Mouse (Mus musculus) intestine, embryonic 14.5 days (tissue): Measurements from ENCODE around the gene Slc8b1. TPM values are rescaled to one million over a fixed set of nuclear protein-coding genes. Genes with fewer than 3 reads are reported as not detected.

Experiments
- ATAC-seq: fragments of 200-750 bp; cut with Nextera tagmentation; replicated peaks from 2 replicates; pipeline ENCODE4 v1.8.0; 2017; ENCODE audit warnings: low read depth, moderate number of reproducible peaks, moderate TSS enrichment, moderate library complexity; ENCODE audit not compliant: low FRiP score, low TSS enrichment
- DNase-seq: peaks from one replicate; pipeline ENCODE4 v3.0.0-alpha.2; 2018; ENCODE audit warnings: low spot score
- H3K27ac ChIP-seq: fragments of 300-500 bp; sonication (generic); 2 replicates; pipeline ENCODE4 v1.5.1; 2014; ENCODE audit warnings: low read depth, mild to moderate bottlenecking, control low read depth
- H3K27me3 ChIP-seq: fragments of 300-500 bp; sonication (generic); replicated peaks from 2 replicates; pipeline ENCODE4 v1.6.1; 2014; ENCODE audit warnings: low read length, control low read depth; ENCODE audit not compliant: control insufficient read depth, insufficient read depth
- H3K36me3 ChIP-seq: fragments of 300-500 bp; sonication (generic); 2 replicates; pipeline ENCODE4 v1.6.1; 2014; ENCODE audit warnings: low read length, control low read depth; ENCODE audit not compliant: control insufficient read depth, insufficient read depth
- H3K4me1 ChIP-seq: fragments of 300-500 bp; sonication (generic); replicated peaks from 2 replicates; pipeline ENCODE4 v1.6.1; 2014; ENCODE audit warnings: low read length, control low read depth, mixed read lengths; ENCODE audit not compliant: control insufficient read depth, insufficient read depth
- H3K4me2 ChIP-seq: fragments of 300-500 bp; sonication (generic); 2 replicates; pipeline ENCODE4 v1.6.1; 2014; ENCODE audit warnings: low read length
- H3K4me3 ChIP-seq: fragments of 300-500 bp; sonication (generic); 2 replicates; pipeline ENCODE4 v1.5.1; 2014; ENCODE audit warnings: low read depth, low read length, control low read depth, mixed read lengths
- H3K9ac ChIP-seq: fragments of 300-500 bp; sonication (generic); 2 replicates; pipeline ENCODE4 v1.6.1; 2014; ENCODE audit warnings: mild to moderate bottlenecking, low read length
- H3K9me3 ChIP-seq: fragments of 300-500 bp; sonication (generic); 2 replicates; pipeline ENCODE4 v1.6.1; 2016; ENCODE audit warnings: low read length, control low read depth; ENCODE audit not compliant: control insufficient read depth
- WGBS: fragments of 180-500 bp; shearing (Covaris S2); extraction: QIAGEN DNeasy Blood & Tissue Kit; methylation state at CpG from one replicate; pipeline ENCODE4 v1.1.7; 2014; 5-methylcytosine and 5-hydroxymethylcytosine counted together
- polyA plus RNA-seq: library from polyadenylated mRNA; unstranded; fragments of >200 nt; fragmentation: Nextera tagmentation; extraction: Ambion mirVana; gene quantifications from 2 replicates; pipeline ENCODE4 v1.2.1, GENCODE M21; 2014

Slc8b1 gene
- polyA plus RNA-seq, 1 experiment from 2014 or later: 3.8 TPM

GRCm38 (mm10) chr5:120579211-120579897, 68.4 kb downstream of the Slc8b1 start:
- Histone ChIP-seq H3K9ac (no peak overlapping the region), H3K36me3 (peaks cover 27% of the 10 kb centered on the region), H3K4me1 (peaks cover 35% of the 10 kb centered on the region), H3K4me3 (no peak overlapping the region), H3K27me3 (no peaks in the 10 kb centered on the region), H3K4me2 (peak overlapping the region; percentile 28), H3K9me3 (no peaks in the 10 kb centered on the region), H3K27ac (peak overlapping the region; percentile 84)
- DNase-seq (peak; percentile 72), ATAC-seq (0 out of 2 replicates have a peak, but pooled peaks have one; percentile 20)
- 37% methylated on average over 26 of the region's 26 CpGs for WGBS

- H3K27ac ChIP-seq: peak overlapping the region; percentile 84; the same call in 1 of the 2 replicates
Measured at GRCm38 (mm10) chr5:120579898-120580626, 69.1 kb downstream of the Slc8b1 start.

GRCm38 (mm10) chr5:120582002-120582401, 71.0 kb downstream of the Slc8b1 start:
- Histone ChIP-seq H3K4me1 (peaks cover 43% of the 10 kb centered on the region), H3K4me3 (no peak overlapping the region), H3K36me3 (peaks cover 34% of the 10 kb centered on the region), H3K27ac (no peak overlapping the region), H3K9ac (no peak overlapping the region), H3K4me2 (no peak overlapping the region), H3K9me3 (no peaks in the 10 kb centered on the region), H3K27me3 (no peaks in the 10 kb centered on the region)
- ATAC-seq: no peak
- WGBS: 80% methylated on average over 9 of the region's 9 CpGs
- no peak for DNase-seq

More at GRCm38 (mm10) chr5:120579898-120580626, 69.1 kb downstream of the Slc8b1 start:
- DNase-seq (no peak), ATAC-seq (no peak)
- Histone ChIP-seq H3K4me2 (no peak overlapping the region), H3K36me3 (peaks cover 34% of the 10 kb centered on the region), H3K9ac (no peak overlapping the region), H3K9me3 (no peaks in the 10 kb centered on the region), H3K4me1 (peaks cover 35% of the 10 kb centered on the region), H3K4me3 (no peak overlapping the region), H3K27me3 (no peaks in the 10 kb centered on the region)
- 86% methylated on average over 26 of the region's 26 CpGs for WGBS

GRCm38 (mm10) chr5:120583511-120583910, 72.5 kb downstream of the Slc8b1 start:
- no peak overlapping the region for H3K4me2 ChIP-seq
- no peak overlapping the region for H3K4me3 ChIP-seq
- H3K4me1 ChIP-seq: peaks cover 36% of the 10 kb centered on the region
- H3K27ac ChIP-seq: no peak overlapping the region
- H3K9me3 ChIP-seq: no peaks in the 10 kb centered on the region
- WGBS: 90% methylated on average over 4 of the region's 4 CpGs
- ATAC-seq (no peak), DNase-seq (no peak)
- H3K27me3 ChIP-seq: no peaks in the 10 kb centered on the region
- H3K36me3 ChIP-seq: peaks cover 34% of the 10 kb centered on the region
- no peak overlapping the region for H3K9ac ChIP-seq

Other genes starting within 250 kb of the Slc8b1 start
- gene Lhx5, start 79.5 kb upstream of the Slc8b1 start, polyA plus RNA-seq: not detected in 2 replicates
- 8.4 and 9.9 TPM in 2 replicates for gene Sdsl, start 38.4 kb upstream of the Slc8b1 start, polyA plus RNA-seq
- gene Sds, start 34.6 kb upstream of the Slc8b1 start, polyA plus RNA-seq: not detected in 2 replicates
- gene Plbd2, start 7.5 kb upstream of the Slc8b1 start, polyA plus RNA-seq: 36.5 and 42.1 TPM in 2 replicates
- gene Tpcn1, start 77.5 kb downstream of the Slc8b1 start, polyA plus RNA-seq: 22.7 and 23.6 TPM in 2 replicates
- 0.24 and 0.48 TPM in 2 replicates for gene Iqcd, start 77.8 kb downstream of the Slc8b1 start, polyA plus RNA-seq
- 8.1 and 9.4 TPM in 2 replicates for gene Rita1, start 101.4 kb downstream of the Slc8b1 start, polyA plus RNA-seq
- 39.3 and 41.0 TPM in 2 replicates for gene Ddx54, start 101.6 kb downstream of the Slc8b1 start, polyA plus RNA-seq
- gene Cfap73, start 123.1 kb downstream of the Slc8b1 start, polyA plus RNA-seq: not detected in 2 replicates
- 0.15 and 0.50 TPM in 2 replicates for gene Rasal1, start 137.6 kb downstream of the Slc8b1 start, polyA plus RNA-seq
- 3.7 and 4.0 TPM in 2 replicates for gene Dtx1, start 200.8 kb downstream of the Slc8b1 start, polyA plus RNA-seq
- 0.26 and 0.50 TPM in 2 replicates for gene Oas2, start 238.7 kb downstream of the Slc8b1 start, polyA plus RNA-seq